Mouse (Mus musculus): ENCODE results near the gene Fgfr2. TPM values are rescaled to one million over a fixed set of nuclear protein-coding genes. Genes with fewer than 3 reads are reported as not detected.

Gene Fgfr2
- polyA plus RNA-seq, 1 experiment from 2014 or later, result 133 TPM

GRCm38 (mm10) chr7:133122379-133123243 lies 539 bp downstream of the Fgfr2 start:
- Histone ChIP-seq H3K9me3 (ENCODE audit: control insufficient read depth, low read length) (no peaks in the 10 kb centered on the region), H3K9ac (ENCODE audit: low read depth, low read length) (peak overlapping the region; percentile 96), H3K27me3 (ENCODE audit: control insufficient read depth, insufficient read depth, low read length) (no peaks in the 10 kb centered on the region), H3K27ac (ENCODE audit: low read depth, low read length) (peak overlapping the region; percentile 100), H3K4me3 (ENCODE audit: low read length) (peak overlapping the region; percentile 97), H3K4me1 (ENCODE audit: control insufficient read depth, insufficient read depth, low read length) (peaks cover 37% of the 10 kb centered on the region), H3K4me2 (replicated peaks; ENCODE audit: low read depth, low read length) (peak overlapping the region; percentile 94), H3K36me3 (ENCODE audit: control insufficient read depth, insufficient read depth, low read length) (no peaks in the 10 kb centered on the region)
- ATAC-seq (ENCODE audit: low FRiP score, low TSS enrichment), result peak; percentile 34
- under 1% methylated on average over 65 of the region's 102 CpGs for WGBS

GRCm38 (mm10) chr7:133121661-133122378 lies 1.3 kb downstream of the Fgfr2 start:
- WGBS, result under 1% methylated on average over 76 of the region's 94 CpGs
- Histone ChIP-seq H3K9ac (ENCODE audit: low read depth, low read length) (peak overlapping the region; percentile 96), H3K9me3 (ENCODE audit: control insufficient read depth, low read length) (no peaks in the 10 kb centered on the region), H3K27me3 (ENCODE audit: control insufficient read depth, insufficient read depth, low read length) (no peaks in the 10 kb centered on the region), H3K4me3 (ENCODE audit: low read length) (peak overlapping the region; percentile 97), H3K27ac (ENCODE audit: low read depth, low read length) (peak overlapping the region; percentile 100), H3K4me2 (replicated peaks; ENCODE audit: low read depth, low read length) (peak overlapping the region; percentile 94), H3K36me3 (ENCODE audit: control insufficient read depth, insufficient read depth, low read length) (no peaks in the 10 kb centered on the region), H3K4me1 (ENCODE audit: control insufficient read depth, insufficient read depth, low read length) (peaks cover 45% of the 10 kb centered on the region)
- no peak for ATAC-seq (ENCODE audit: low FRiP score, low TSS enrichment)

DNA sequence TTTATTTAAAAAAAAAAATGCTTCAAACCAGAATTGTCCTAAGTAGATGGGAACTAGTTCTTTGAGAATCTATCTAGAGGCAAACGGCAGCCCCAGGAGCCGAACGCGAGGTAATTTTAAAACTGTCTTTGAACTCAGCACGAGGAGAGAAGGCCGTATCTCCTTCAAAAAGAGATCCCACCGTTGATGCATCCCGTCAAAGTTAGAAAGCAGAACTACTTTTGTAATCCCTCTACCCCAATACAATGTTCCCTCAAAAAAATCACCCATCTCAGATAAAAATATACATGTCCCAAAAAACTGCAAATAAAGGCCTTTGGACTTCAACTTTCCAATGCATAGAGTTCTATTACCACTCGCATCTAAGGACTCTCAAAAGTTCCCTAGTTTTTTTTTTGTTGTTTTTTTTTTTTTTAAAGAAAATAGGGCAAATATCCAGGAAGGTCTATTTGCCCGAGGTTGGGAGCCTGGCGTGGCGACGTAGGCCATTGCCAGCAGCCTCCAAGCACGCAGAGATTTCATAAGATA lies 2.0 kb downstream of the Fgfr2 start:
- H3K4me2 ChIP-seq (replicated peaks; ENCODE audit: low read depth, low read length), result peak overlapping the region; percentile 94
- H3K9ac ChIP-seq (ENCODE audit: low read depth, low read length), result peak overlapping the region; percentile 96
- peak overlapping the region; percentile 100 for H3K27ac ChIP-seq (ENCODE audit: low read depth, low read length)
- under 1% methylated on average over 14 of the region's 14 CpGs for WGBS
- no peak for ATAC-seq (ENCODE audit: low FRiP score, low TSS enrichment)
- H3K36me3 ChIP-seq (ENCODE audit: control insufficient read depth, insufficient read depth, low read length), result no peaks in the 10 kb centered on the region
- no peaks in the 10 kb centered on the region for H3K9me3 ChIP-seq (ENCODE audit: control insufficient read depth, low read length)
- H3K4me1 ChIP-seq (ENCODE audit: control insufficient read depth, insufficient read depth, low read length), result peaks cover 52% of the 10 kb centered on the region
- H3K27me3 ChIP-seq (ENCODE audit: control insufficient read depth, insufficient read depth, low read length), result no peaks in the 10 kb centered on the region
- H3K4me3 ChIP-seq (ENCODE audit: low read length), result peak overlapping the region; percentile 97

GRCm38 (mm10) chr7:133120221-133120751 lies 2.9 kb downstream of the Fgfr2 start:
- no peaks in the 10 kb centered on the region for H3K27me3 ChIP-seq (ENCODE audit: control insufficient read depth, insufficient read depth, low read length)
- no peaks in the 10 kb centered on the region for H3K36me3 ChIP-seq (ENCODE audit: control insufficient read depth, insufficient read depth, low read length)
- no peak for ATAC-seq (ENCODE audit: low FRiP score, low TSS enrichment)
- H3K9me3 ChIP-seq (ENCODE audit: control insufficient read depth, low read length), result no peaks in the 10 kb centered on the region
- H3K4me1 ChIP-seq (ENCODE audit: control insufficient read depth, insufficient read depth, low read length), result peaks cover 57% of the 10 kb centered on the region
- no peak overlapping the region for H3K27ac ChIP-seq (ENCODE audit: low read depth, low read length)
- peak overlapping the region; percentile 40 for H3K9ac ChIP-seq (ENCODE audit: low read depth, low read length)
- 5% methylated on average over 15 of the region's 15 CpGs for WGBS
- peak overlapping the region; percentile 94 for H3K4me2 ChIP-seq (replicated peaks; ENCODE audit: low read depth, low read length)
- peak overlapping the region; percentile 97 for H3K4me3 ChIP-seq (ENCODE audit: low read length)

GRCm38 (mm10) chr7:133117815-133118214 lies 5.3 kb downstream of the Fgfr2 start:
- Histone ChIP-seq H3K9ac (ENCODE audit: low read depth, low read length) (no peak overlapping the region), H3K4me2 (replicated peaks; ENCODE audit: low read depth, low read length) (no peak overlapping the region), H3K4me1 (ENCODE audit: control insufficient read depth, insufficient read depth, low read length) (peaks cover 74% of the 10 kb centered on the region), H3K27ac (ENCODE audit: low read depth, low read length) (no peak overlapping the region), H3K36me3 (ENCODE audit: control insufficient read depth, insufficient read depth, low read length) (peaks cover 5% of the 10 kb centered on the region; the same call in 1 of the 2 replicates), H3K4me3 (ENCODE audit: low read length) (no peak overlapping the region), H3K27me3 (ENCODE audit: control insufficient read depth, insufficient read depth, low read length) (no peaks in the 10 kb centered on the region), H3K9me3 (ENCODE audit: control insufficient read depth, low read length) (no peaks in the 10 kb centered on the region)
- no peak for ATAC-seq (ENCODE audit: low FRiP score, low TSS enrichment)
- WGBS, result 53% methylated on average over 2 of the region's 2 CpGs

GRCm38 (mm10) chr7:133116542-133116941 lies 6.6 kb downstream of the Fgfr2 start:
- no peak for ATAC-seq (ENCODE audit: low FRiP score, low TSS enrichment)
- peak overlapping the region; percentile 42; the same call in 1 of the 2 replicates for H3K9ac ChIP-seq (ENCODE audit: low read depth, low read length)
- H3K27ac ChIP-seq (ENCODE audit: low read depth, low read length), result peak overlapping the region; percentile 69
- no peaks in the 10 kb centered on the region for H3K27me3 ChIP-seq (ENCODE audit: control insufficient read depth, insufficient read depth, low read length)
- peak overlapping the region; percentile 18; the same call in 1 of the 2 replicates for H3K4me3 ChIP-seq (ENCODE audit: low read length)
- peaks cover 5% of the 10 kb centered on the region; the same call in 1 of the 2 replicates for H3K36me3 ChIP-seq (ENCODE audit: control insufficient read depth, insufficient read depth, low read length)
- peaks cover 87% of the 10 kb centered on the region for H3K4me1 ChIP-seq (ENCODE audit: control insufficient read depth, insufficient read depth, low read length)
- H3K9me3 ChIP-seq (ENCODE audit: control insufficient read depth, low read length), result no peaks in the 10 kb centered on the region
- H3K4me2 ChIP-seq (replicated peaks; ENCODE audit: low read depth, low read length), result peak overlapping the region; percentile 27

DNA sequence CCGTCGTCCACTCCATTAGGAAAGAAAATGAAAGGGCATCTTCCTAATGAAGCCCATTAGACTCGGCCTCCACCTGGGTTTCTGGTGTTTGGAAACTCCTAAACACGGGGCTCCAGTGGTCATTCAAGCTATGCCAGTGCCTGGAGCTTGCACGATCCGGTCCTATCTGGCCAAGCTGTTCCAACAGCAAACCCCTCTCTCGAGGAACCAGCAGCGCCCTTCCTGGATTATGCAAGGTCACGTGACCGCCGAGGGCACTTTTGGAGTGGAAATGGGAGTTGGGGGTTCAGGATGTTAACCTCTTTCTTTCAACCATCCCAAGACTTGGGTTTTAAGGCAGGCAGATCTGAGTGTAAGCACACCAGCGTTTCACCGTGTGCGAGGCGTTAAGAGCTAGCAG lies 7.3 kb downstream of the Fgfr2 start:
- H3K4me3 ChIP-seq (ENCODE audit: low read length), result peak overlapping the region; percentile 18
- peaks cover 5% of the 10 kb centered on the region; the same call in 1 of the 2 replicates for H3K36me3 ChIP-seq (ENCODE audit: control insufficient read depth, insufficient read depth, low read length)
- H3K9me3 ChIP-seq (ENCODE audit: control insufficient read depth, low read length), result no peaks in the 10 kb centered on the region
- H3K27me3 ChIP-seq (ENCODE audit: control insufficient read depth, insufficient read depth, low read length), result no peaks in the 10 kb centered on the region
- ATAC-seq (ENCODE audit: low FRiP score, low TSS enrichment), result no peak
- 9% methylated on average over 15 of the region's 15 CpGs for WGBS
- H3K4me1 ChIP-seq (ENCODE audit: control insufficient read depth, insufficient read depth, low read length), result peaks cover 93% of the 10 kb centered on the region
- peak overlapping the region; percentile 69 for H3K27ac ChIP-seq (ENCODE audit: low read depth, low read length)
- H3K9ac ChIP-seq (ENCODE audit: low read depth, low read length), result peak overlapping the region; percentile 42; the same call in 1 of the 2 replicates
- H3K4me2 ChIP-seq (replicated peaks; ENCODE audit: low read depth, low read length), result peak overlapping the region; percentile 27

DNA sequence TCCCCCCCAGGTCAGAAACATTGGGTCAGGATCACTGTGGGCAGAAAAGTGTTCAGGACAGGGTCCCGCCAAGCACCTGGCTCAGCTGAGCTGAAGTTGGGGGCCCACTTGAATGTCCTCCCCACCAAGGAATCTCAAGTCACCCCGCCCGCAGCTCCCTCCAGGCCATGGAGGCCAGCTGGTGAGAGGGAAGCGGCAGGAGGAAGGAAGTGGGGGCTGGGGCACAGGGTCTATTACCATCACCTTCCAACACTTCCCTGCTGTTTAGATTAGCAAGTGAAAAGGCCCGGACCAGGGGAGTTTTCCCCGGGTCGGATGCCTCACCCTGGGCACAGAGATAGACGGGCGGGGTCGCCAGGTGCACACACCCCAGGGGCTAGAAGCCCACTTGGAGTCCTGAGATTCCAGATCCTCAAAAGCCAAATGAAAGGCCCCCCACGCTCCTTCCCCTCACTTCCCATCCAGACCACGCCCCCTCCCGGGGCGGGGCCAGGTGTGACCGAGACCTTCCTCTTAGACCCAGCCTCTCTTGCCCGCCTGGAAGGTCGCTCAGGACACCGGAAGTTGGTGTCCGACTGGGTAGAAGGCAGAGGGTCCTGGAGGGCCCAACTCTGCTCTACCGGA lies 8.2 kb downstream of the Fgfr2 start:
- Histone ChIP-seq H3K27me3 (ENCODE audit: control insufficient read depth, insufficient read depth, low read length) (no peaks in the 10 kb centered on the region), H3K9ac (ENCODE audit: low read depth, low read length) (peak overlapping the region; percentile 47; the same call in 1 of the 2 replicates), H3K4me1 (ENCODE audit: control insufficient read depth, insufficient read depth, low read length) (peaks cover 93% of the 10 kb centered on the region), H3K4me3 (ENCODE audit: low read length) (peak overlapping the region; percentile 18), H3K36me3 (ENCODE audit: control insufficient read depth, insufficient read depth, low read length) (peaks cover 5% of the 10 kb centered on the region; the same call in 1 of the 2 replicates), H3K4me2 (replicated peaks; ENCODE audit: low read depth, low read length) (peak overlapping the region; percentile 27), H3K27ac (ENCODE audit: low read depth, low read length) (peak overlapping the region; percentile 69; the same call in 1 of the 2 replicates), H3K9me3 (ENCODE audit: control insufficient read depth, low read length) (no peaks in the 10 kb centered on the region)
- WGBS, result 11% methylated on average over 20 of the region's 20 CpGs
- 0 out of 2 replicates have a peak, but pooled peaks have one; percentile 37 for ATAC-seq (ENCODE audit: low FRiP score, low TSS enrichment)

Measured in kidney, embryonic 14.5 days (tissue).